Mouse (Mus musculus) gastrocnemius, postnatal 4 days (tissue): ENCODE measurements around the gene E330009J07Rik. TPM values are rescaled to one million over a fixed set of nuclear protein-coding genes. Genes with fewer than 3 reads are reported as not detected.

Experiments used
- total RNA-seq, 2 experiments: library from RNA; stranded (reverse); gene quantifications; 2 replicates each; pipeline ENCODE4 v1.2.3; 2021

Gene E330009J07Rik
- total RNA-seq, 2 experiments from 2014 or later, result 3.9 to 5.4 TPM

Other genes starting within 250 kb of the E330009J07Rik start
- 10 to 100 TPM; 16.0 to 18.6 TPM for gene Agk, start 111.0 kb downstream of the E330009J07Rik start, total RNA-seq
- gene Wee2, start 3.0 kb upstream of the E330009J07Rik start, total RNA-seq, result not detected
- 10 to 100 TPM; 35.7 to 41.4 TPM for gene Ssbp1, start 35.2 kb upstream of the E330009J07Rik start, total RNA-seq
- gene Tas2r137, start 55.1 kb upstream of the E330009J07Rik start, total RNA-seq, result not detected
- gene Tas2r108, start 57.4 kb upstream of the E330009J07Rik start, total RNA-seq, result not detected
- not detected for gene Prss37, start 83.4 kb upstream of the E330009J07Rik start, total RNA-seq
- gene Olfr461, start 118.9 kb upstream of the E330009J07Rik start, total RNA-seq, result not detected
- gene Olfr460, start 133.4 kb upstream of the E330009J07Rik start, total RNA-seq, result not detected
- gene Clec5a, start 149.7 kb upstream of the E330009J07Rik start, total RNA-seq, result under 1 TPM; 0.78 to 0.80 TPM
- gene Tas2r138, start 177.2 kb upstream of the E330009J07Rik start, total RNA-seq, result not detected
- gene Mgam, start 192.7 kb upstream of the E330009J07Rik start, total RNA-seq, result under 1 TPM; 0.27 to 0.60 TPM